Mouse (Mus musculus) heart, embryonic 14.5 days (tissue): ENCODE measurements at regions not wholly inside any gene's neighbourhood (a gene's known extent, or its start where the extent isn't known, plus 50 kb on each side); places are given as distances from the start of the nearest gene placed in this dataset.

Experiments used
- ATAC-seq: fragments of 200-750 bp; cut with Nextera tagmentation; 2 replicates; pipeline ENCODE4 v1.8.0; 2017; ENCODE audit warnings: low read depth, moderate TSS enrichment; ENCODE audit not compliant: insufficient number of reproducible peaks, insufficient read depth, low FRiP score
- H3K27ac ChIP-seq, 2 experiments: fragments of 200-500 bp in 1 of 2; fragments of 300-500 bp in 1 of 2; sonication (generic) in 1 of 2; replicated peaks in 1 of 2; 2 replicates each; pipeline ENCODE4 v1.5.1; 2012 to 2014; ENCODE audit warnings: low read depth in 2 of 2, low read length in 2 of 2, control low read depth in 1 of 2, mild to moderate bottlenecking in 1 of 2, mixed read lengths in 1 of 2; ENCODE audit not compliant: control insufficient read depth in 1 of 2, insufficient read depth in 1 of 2
- H3K27me3 ChIP-seq: fragments of 300-500 bp; sonication (generic); 2 replicates; pipeline ENCODE4 v1.6.1; 2014; ENCODE audit warnings: mild to moderate bottlenecking, low read length, control low read depth; ENCODE audit not compliant: control insufficient read depth, insufficient read depth
- H3K36me3 ChIP-seq: fragments of 300-500 bp; sonication (generic); 2 replicates; pipeline ENCODE4 v1.6.1; 2014; ENCODE audit warnings: mild to moderate bottlenecking, control low read depth, low read length, mixed read lengths; ENCODE audit not compliant: control insufficient read depth, insufficient read depth
- H3K4me1 ChIP-seq, 2 experiments: fragments of 200-500 bp in 1 of 2; fragments of 300-500 bp in 1 of 2; sonication (generic) in 1 of 2; 2 replicates each; pipeline ENCODE4 v1.6.1; 2012 to 2014; ENCODE audit warnings: low read length in 2 of 2, control low read depth in 1 of 2, mixed read lengths in 1 of 2; ENCODE audit not compliant: control insufficient read depth in 2 of 2, insufficient read depth in 2 of 2
- H3K4me2 ChIP-seq: fragments of 300-500 bp; sonication (generic); 2 replicates; pipeline ENCODE4 v1.6.1; 2014; ENCODE audit warnings: mild to moderate bottlenecking, low read length
- H3K4me3 ChIP-seq, 2 experiments: fragments of 200-500 bp in 1 of 2; fragments of 300-500 bp in 1 of 2; sonication (generic) in 1 of 2; 2 replicates each; pipeline ENCODE4 v1.5.1; 2012 to 2014; ENCODE audit warnings: low read length in 2 of 2, mild to moderate bottlenecking in 2 of 2, control low read depth in 1 of 2, low read depth in 1 of 2, moderate library complexity in 1 of 2; ENCODE audit not compliant: control insufficient read depth in 1 of 2, insufficient read depth in 1 of 2
- H3K9ac ChIP-seq: fragments of 300-500 bp; sonication (generic); 2 replicates; pipeline ENCODE4 v1.6.1; 2014; ENCODE audit warnings: mild to moderate bottlenecking, low read length
- H3K9me3 ChIP-seq: fragments of 300-500 bp; sonication (generic); 2 replicates; pipeline ENCODE4 v1.6.1; 2016; ENCODE audit warnings: low read length, control low read depth; ENCODE audit not compliant: control insufficient read depth
- WGBS: fragments of 180-500 bp; shearing (Covaris S2); extraction: QIAGEN DNeasy Blood & Tissue Kit; methylation state at CpG from one replicate; pipeline ENCODE4 v1.1.7; 2014; 5-methylcytosine and 5-hydroxymethylcytosine counted together

DNA sequence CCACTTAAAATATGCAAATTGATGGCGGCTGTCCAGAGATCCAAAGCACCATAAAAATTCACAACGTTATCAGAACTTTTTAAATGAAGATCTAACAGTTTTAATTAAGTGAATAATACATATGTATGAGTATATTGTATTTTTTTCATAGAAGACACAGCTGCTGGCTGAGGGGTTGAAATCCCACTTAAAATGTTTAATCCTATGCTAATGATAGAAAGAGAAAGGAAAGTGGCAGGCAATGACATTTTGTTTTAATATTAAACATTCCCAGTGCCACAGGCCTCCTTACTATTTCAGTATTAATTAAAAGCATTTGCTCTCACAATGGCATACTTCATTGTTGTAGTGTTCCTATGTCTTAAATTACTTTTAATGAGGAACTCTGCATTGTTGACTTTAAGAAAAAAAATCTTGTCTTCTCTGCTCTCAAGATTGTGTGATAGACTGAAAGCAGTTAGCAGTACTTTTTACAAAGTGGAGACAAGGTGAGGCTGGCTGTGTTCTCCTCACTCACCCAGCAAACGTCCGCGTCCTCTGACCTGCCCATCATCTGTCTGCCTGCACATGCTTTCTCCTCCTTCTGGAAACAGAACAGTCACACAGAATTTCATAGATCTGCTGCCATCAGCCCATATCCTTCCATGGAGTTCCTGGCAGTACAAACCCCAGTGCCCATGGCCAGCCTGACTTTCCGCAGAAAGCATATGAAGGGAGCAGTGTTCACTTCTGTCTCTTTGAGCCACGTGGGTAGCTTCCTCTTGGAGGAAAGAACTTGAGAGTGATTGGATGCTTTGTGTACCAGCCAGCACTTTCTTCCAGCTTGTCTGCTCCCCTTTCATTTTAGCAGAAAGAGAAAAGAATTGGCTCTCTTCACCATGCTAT is 173.7 kb downstream of the Gnat3 start:
- Histone ChIP-seq H3K9me3 (no peaks in the 10 kb centered on the region), H3K27me3 (no peaks in the 10 kb centered on the region), H3K36me3 (no peaks in the 10 kb centered on the region), H3K27ac (no peak overlapping the region), H3K4me1 (no peaks in the 10 kb centered on the region), H3K4me2 (no peak overlapping the region), H3K4me3 (no peak overlapping the region), H3K9ac (no peak overlapping the region)
- no peak for ATAC-seq
- 48% methylated on average over 7 of the region's 7 CpGs for WGBS

- H3K4me2 ChIP-seq = no peak overlapping the region
- no peak for ATAC-seq
- 70% methylated on average over 4 of the region's 4 CpGs for WGBS
- H3K4me3 ChIP-seq = no peak overlapping the region
- H3K4me1 ChIP-seq = no peaks in the 10 kb centered on the region
- H3K27me3 ChIP-seq = no peaks in the 10 kb centered on the region
- H3K36me3 ChIP-seq = no peaks in the 10 kb centered on the region
- no peak overlapping the region for H3K27ac ChIP-seq
- H3K9me3 ChIP-seq = no peaks in the 10 kb centered on the region
- H3K9ac ChIP-seq = no peak overlapping the region
Observed at GRCm38 (mm10) chr5:18137450-18138061, 175.2 kb downstream of the Gnat3 start.

- H3K4me2 ChIP-seq = no peak overlapping the region
- ATAC-seq = no peak
- no peaks in the 10 kb centered on the region for H3K27me3 ChIP-seq
- no peaks in the 10 kb centered on the region for H3K36me3 ChIP-seq
- H3K9me3 ChIP-seq = no peaks in the 10 kb centered on the region
- H3K4me1 ChIP-seq = 0 out of 4 replicates have a peak, but pooled peaks cover 0 to 2% of the 10 kb centered on the region in 2 experiments
- no peak overlapping the region for H3K27ac ChIP-seq
- 37% methylated on average over 1 of the region's 1 CpGs for WGBS
- no peak overlapping the region for H3K9ac ChIP-seq
- H3K4me3 ChIP-seq = no peak overlapping the region
Observed at GRCm38 (mm10) chr5:18152241-18152640, 189.9 kb downstream of the Gnat3 start.

GRCm38 (mm10) chr5:18153703-18154102 is 191.4 kb downstream of the Gnat3 start:
- 100% methylated on average over 1 of the region's 1 CpGs for WGBS
- no peak for ATAC-seq
- H3K27me3 ChIP-seq = no peaks in the 10 kb centered on the region
- H3K4me3 ChIP-seq = no peak overlapping the region
- H3K36me3 ChIP-seq = no peaks in the 10 kb centered on the region
- 0 out of 2 replicates have a peak, but pooled peaks cover 3% of the 10 kb centered on the region for H3K9me3 ChIP-seq
- no peak overlapping the region for H3K4me2 ChIP-seq
- no peak overlapping the region for H3K27ac ChIP-seq
- no peak overlapping the region for H3K9ac ChIP-seq
- 0 out of 4 replicates have a peak, but pooled peaks cover 0 to 2% of the 10 kb centered on the region in 2 experiments for H3K4me1 ChIP-seq

DNA sequence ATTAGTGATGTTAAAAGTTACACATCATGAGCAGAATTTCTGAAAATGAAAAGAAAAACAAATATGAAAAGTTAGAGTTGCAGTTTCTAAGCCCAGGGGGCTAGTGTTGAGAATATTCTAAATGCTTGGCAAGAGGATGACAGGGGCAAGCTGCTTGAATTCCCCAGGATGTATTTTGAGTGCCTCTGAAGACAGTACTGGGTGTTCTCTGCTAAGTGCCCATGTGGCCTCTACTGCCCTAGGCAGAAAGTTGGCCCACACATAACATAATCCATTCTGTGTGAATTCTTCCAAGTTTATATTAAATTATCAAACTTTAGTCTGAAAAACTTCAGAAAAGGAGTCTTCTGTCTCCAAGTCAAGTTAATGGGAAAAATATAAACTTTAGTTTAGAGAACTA is 196.6 kb downstream of the Gnai1 start:
- no peak overlapping the region for H3K4me3 ChIP-seq
- no peak for ATAC-seq
- H3K9me3 ChIP-seq = no peaks in the 10 kb centered on the region

DNA sequence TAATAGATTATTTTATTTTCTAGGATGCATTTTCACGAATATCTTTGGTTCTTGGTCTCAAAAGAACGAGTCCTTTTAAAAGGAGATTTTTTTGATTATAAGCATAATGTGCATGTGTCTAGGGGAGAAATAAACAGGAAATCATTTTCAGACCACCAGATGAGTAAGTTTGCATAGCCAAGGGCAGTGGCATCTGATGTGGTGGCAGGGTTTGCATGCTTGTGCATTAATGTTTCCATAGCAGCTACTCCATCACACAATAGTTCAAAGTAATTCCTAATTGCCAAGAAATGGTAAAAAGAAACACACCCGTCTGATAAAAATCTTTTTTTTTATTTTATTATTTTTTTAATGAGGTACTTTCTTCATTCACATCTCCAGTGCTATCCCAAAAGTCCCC is 182.3 kb downstream of the Gnai1 start:
- 72% methylated on average over 3 of the region's 3 CpGs for WGBS

More for the DNA sequence above, 196.6 kb downstream of the Gnai1 start:
- H3K27me3 ChIP-seq = no peaks in the 10 kb centered on the region
- no peak overlapping the region for H3K9ac ChIP-seq
- H3K4me2 ChIP-seq = no peak overlapping the region
- no peaks in the 10 kb centered on the region for H3K4me1 ChIP-seq
- no peak overlapping the region for H3K27ac ChIP-seq
- H3K36me3 ChIP-seq = no peaks in the 10 kb centered on the region

DNA sequence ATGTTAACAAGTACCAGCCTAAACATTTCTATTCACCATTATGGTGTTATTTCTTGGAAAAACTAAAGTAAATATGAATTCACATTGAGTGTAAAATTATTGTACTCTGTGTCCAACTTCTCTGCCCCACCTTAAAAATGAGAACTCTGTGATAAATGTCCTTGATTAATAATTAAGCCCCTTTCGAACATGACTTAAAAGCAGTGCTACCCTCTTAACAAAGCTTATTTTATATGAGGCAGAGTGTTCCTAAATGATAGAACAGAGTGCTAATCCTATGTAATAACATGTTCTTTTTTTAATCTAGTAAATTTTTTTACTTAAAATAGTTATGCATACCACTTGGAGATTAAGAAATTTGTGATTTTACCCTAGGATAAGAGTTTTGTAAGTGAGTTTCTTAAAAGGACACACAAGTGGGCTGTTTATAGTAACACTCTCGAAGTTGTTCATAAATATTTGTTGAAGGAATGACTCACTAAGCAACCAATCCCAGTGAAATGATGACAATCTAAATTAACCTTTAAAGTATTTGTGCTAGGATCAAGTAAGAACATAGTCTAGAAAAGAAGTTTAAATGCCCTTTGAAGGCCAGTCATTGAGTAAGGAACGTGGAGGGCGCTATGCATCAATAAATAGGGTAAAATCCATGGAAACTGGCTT is 148.6 kb downstream of the Gnai1 start:
- no peak overlapping the region for H3K4me3 ChIP-seq
- ATAC-seq = no peak
- no peaks in the 10 kb centered on the region for H3K4me1 ChIP-seq
- H3K36me3 ChIP-seq = no peaks in the 10 kb centered on the region
- no peaks in the 10 kb centered on the region for H3K27me3 ChIP-seq
- no peak overlapping the region for H3K4me2 ChIP-seq
- WGBS = 78% methylated on average over 4 of the region's 4 CpGs
- no peaks in the 10 kb centered on the region for H3K9me3 ChIP-seq
- no peak overlapping the region for H3K9ac ChIP-seq
- no peak overlapping the region for H3K27ac ChIP-seq

More for the DNA sequence above, 182.3 kb downstream of the Gnai1 start:
- no peaks in the 10 kb centered on the region for H3K27me3 ChIP-seq
- no peak overlapping the region for H3K4me2 ChIP-seq
- no peak overlapping the region for H3K27ac ChIP-seq
- no peak overlapping the region for H3K4me3 ChIP-seq
- no peaks in the 10 kb centered on the region for H3K36me3 ChIP-seq
- H3K9ac ChIP-seq = no peak overlapping the region
- ATAC-seq = no peak
- H3K9me3 ChIP-seq = no peaks in the 10 kb centered on the region
- H3K4me1 ChIP-seq = no peaks in the 10 kb centered on the region
